Mouse (Mus musculus): ENCODE results near the gene Tiam1. TPM values are rescaled to one million over a fixed set of nuclear protein-coding genes. Genes with fewer than 3 reads are reported as not detected.
A peak's percentile ranks its signal among the peaks of the same experiment; 100 is the strongest.
"Not testable (repeated sequence)": the region's sequence is repeated elsewhere in the genome, so short reads cannot be mapped to it uniquely, and the experiment has no call there.

Gene Tiam1
- polyA plus RNA-seq, 1 experiment = 19.3 TPM

DNA sequence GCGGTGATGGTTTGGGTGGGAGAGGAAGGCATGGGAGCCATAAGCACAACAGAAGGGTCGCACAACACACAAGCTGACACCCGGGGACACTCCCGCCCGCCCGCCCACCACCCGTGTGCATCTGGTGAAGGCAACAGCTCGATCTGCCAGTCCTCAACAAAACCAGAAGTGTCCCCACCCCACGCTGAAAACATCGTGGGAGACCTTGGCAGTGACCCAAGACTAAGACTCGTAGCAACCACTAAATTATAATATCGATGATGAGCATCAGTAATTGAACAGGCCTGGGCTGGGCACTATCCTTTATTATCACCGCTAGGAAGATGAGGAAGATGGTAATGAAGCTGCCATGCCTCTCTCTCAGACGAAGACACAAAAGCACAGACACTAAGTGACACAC is 58.0 kb downstream of the Tiam1 start:
- DNase-seq (ENCODE audit: low read depth) = peak; percentile 14
- TF ChIP-seq POLR2A (IDR thresholded peaks at IDR 0.05; ENCODE audit: borderline replicate concordance, extremely low read depth, insufficient read depth, insufficient read length, poor library complexity, severe bottlenecking) (no peak), CTCF (IDR thresholded peaks at IDR 0.05; ENCODE audit: borderline replicate concordance, extremely low read depth, insufficient read depth, insufficient read length) (no peak)

DNA sequence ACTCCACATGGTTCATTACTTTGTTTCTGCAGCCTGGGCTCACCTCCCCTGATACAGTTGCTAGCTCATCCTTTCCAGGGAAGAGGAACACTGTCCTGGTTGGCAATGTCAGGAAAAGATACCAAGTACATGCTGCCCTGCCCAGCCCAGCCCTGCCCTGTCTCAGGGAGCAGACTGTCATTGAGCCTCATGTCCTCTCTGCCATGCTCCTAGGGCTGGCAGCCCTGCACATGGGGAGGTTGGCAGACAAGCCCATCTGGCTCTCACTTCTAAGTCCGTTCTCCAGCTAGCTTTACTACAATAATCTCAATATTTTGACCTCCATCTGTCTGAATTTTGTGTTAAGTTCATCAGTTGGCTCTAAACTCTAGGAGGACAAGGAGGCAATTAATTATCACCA is 62.4 kb downstream of the Tiam1 start:
- DNase-seq (ENCODE audit: low read depth) = peak; percentile 49
- TF ChIP-seq POLR2A (IDR thresholded peaks at IDR 0.05; ENCODE audit: borderline replicate concordance, extremely low read depth, insufficient read depth, insufficient read length, poor library complexity, severe bottlenecking) = no peak
- TF ChIP-seq CTCF (IDR thresholded peaks at IDR 0.05; ENCODE audit: borderline replicate concordance, extremely low read depth, insufficient read depth, insufficient read length) = no peak

DNA sequence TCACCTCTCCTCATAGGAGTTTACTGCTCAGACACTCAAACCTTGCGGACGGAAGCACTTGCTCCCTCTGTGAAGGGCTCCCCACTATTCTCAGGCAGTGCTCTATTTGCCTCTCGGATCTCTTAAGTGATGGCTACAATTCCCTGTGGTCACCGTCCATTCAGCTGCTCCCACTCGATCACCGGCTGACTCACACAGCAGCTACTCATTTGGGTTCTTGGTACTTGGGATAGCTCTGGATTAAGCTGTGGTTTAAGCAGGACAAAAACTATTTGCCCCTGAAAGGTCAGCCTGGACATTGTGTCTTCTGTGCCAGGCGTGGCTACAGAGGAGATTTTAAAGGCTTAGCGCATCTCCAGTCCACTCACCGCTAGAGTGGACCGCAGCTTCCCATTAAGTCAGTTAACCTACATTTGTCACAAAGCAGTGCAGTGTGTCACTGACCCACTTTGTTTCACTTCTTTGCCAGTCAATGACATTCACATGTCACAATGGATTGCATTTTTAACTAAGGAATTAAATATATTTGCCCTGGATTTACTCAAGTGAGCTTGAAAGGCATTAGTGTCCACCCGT is 64.7 kb downstream of the Tiam1 start:
- no peak for DNase-seq (ENCODE audit: low read depth)
- TF ChIP-seq CTCF (IDR thresholded peaks at IDR 0.05; ENCODE audit: borderline replicate concordance, extremely low read depth, insufficient read depth, insufficient read length) (no peak), POLR2A (IDR thresholded peaks at IDR 0.05; ENCODE audit: borderline replicate concordance, extremely low read depth, insufficient read depth, insufficient read length, poor library complexity, severe bottlenecking) (no peak)

DNA sequence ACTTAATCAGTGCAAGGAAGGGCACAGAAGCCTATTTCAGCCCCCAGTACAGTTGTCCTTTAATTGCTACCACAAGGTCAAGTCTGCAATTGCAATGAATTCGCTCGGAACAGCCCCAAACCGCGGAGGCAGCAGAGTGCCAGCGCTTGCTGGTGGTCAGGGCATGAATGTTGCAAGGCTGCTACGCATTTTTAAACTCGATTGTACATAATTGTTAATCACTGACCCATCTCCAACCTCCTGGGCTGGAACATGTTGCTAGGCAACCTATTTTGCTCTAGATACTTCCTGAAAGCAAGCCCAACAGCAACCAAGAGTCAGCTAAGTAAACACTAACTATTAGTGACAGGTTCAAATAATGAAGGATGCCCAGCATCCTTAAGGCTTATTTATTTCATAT is 70.1 kb downstream of the Tiam1 start:
- TF ChIP-seq CTCF (IDR thresholded peaks at IDR 0.05; ENCODE audit: borderline replicate concordance, extremely low read depth, insufficient read depth, insufficient read length) (no peak), POLR2A (IDR thresholded peaks at IDR 0.05; ENCODE audit: borderline replicate concordance, extremely low read depth, insufficient read depth, insufficient read length, poor library complexity, severe bottlenecking) (no peak)
- peak; percentile 68 for DNase-seq (ENCODE audit: low read depth)

DNA sequence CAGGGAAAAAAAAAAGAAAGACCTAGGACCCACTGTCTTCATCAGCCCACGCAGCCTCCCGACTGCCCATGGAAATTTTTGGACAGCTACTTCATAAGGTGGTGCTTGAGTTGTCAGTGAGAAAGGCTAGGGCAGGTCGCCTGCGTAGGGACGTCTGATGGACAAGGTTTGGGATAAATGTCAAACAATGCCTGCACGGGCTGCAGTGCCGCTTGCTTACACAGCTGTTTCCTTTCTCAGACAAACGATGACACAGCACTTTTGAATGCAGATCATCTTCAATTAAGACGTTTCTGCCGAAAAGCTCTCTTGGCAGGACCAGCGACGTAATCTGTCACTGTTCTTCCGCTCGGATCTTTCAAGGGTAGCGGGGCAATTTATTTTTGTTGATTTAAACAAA is 70.9 kb downstream of the Tiam1 start:
- peak; percentile 89 for DNase-seq (ENCODE audit: low read depth)
- TF ChIP-seq CTCF (IDR thresholded peaks at IDR 0.05; ENCODE audit: borderline replicate concordance, extremely low read depth, insufficient read depth, insufficient read length) = no peak
- no peak for TF ChIP-seq POLR2A (IDR thresholded peaks at IDR 0.05; ENCODE audit: borderline replicate concordance, extremely low read depth, insufficient read depth, insufficient read length, poor library complexity, severe bottlenecking)

DNA sequence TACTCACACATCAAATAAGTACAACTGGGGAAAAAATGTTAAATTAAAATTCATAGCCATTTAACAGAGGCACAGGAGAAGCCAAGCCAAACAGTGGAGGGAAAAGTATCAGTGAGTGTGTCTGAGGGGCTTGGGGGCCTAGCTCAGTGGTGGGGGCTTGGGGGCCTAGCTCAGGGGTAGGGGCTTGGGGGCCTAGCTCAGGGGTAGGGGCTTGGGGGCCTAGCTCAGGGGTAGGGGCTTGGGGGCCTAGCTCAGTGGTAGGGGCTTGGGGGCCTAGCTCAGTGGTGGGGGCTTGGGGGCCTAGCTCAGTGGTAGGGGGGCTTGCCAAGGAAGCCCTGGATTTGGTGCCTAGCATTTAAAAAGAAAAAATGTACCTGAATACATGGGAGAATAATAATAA is 72.4 kb downstream of the Tiam1 start:
- not testable (repeated sequence) for DNase-seq (ENCODE audit: low read depth)

DNA sequence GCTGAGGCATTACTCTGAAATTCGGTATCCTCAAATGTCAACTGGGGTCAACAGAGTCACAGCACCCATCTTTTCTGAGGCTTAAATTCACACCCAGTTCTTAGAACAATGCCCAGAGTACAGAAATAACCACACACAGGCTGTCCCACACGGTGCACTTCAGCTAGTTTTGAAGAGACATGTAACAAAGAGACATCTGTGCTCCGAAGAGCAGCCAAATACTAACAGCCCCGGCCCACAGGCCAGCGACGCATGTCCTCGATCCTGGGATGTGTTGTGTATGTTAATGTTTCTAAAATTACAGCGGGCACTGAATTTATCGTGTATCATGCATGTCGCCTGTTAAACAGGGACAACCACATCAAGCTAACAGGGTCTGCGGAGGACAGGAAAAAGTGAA is 73.5 kb downstream of the Tiam1 start:
- DNase-seq (ENCODE audit: low read depth) = peak; percentile 34
- TF ChIP-seq POLR2A (IDR thresholded peaks at IDR 0.05; ENCODE audit: borderline replicate concordance, extremely low read depth, insufficient read depth, insufficient read length, poor library complexity, severe bottlenecking) (no peak), CTCF (IDR thresholded peaks at IDR 0.05; ENCODE audit: borderline replicate concordance, extremely low read depth, insufficient read depth, insufficient read length) (no peak)

DNA sequence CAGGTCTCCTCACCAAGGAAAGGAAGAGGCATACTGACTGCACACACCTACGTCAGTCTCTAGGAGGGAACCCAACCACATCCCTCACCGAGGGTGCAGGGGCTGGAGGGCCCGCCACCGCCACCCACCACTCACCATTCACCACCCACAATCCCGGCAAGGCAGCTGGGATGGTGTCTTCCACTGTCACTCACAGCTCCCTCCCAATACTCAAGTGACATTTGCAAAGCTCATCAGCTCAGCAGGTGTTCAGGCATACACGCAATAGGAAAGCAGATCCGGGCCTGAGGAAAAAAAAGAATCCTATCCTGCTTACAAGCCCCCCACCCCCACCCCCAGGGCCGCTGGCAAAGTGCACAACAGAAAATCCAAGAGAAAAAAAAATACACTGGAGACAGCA is 74.4 kb downstream of the Tiam1 start:
- DNase-seq (ENCODE audit: low read depth) = peak; percentile 66
- TF ChIP-seq CTCF (IDR thresholded peaks at IDR 0.05; ENCODE audit: borderline replicate concordance, extremely low read depth, insufficient read depth, insufficient read length) (no peak), POLR2A (IDR thresholded peaks at IDR 0.05; ENCODE audit: borderline replicate concordance, extremely low read depth, insufficient read depth, insufficient read length, poor library complexity, severe bottlenecking) (no peak)

DNA sequence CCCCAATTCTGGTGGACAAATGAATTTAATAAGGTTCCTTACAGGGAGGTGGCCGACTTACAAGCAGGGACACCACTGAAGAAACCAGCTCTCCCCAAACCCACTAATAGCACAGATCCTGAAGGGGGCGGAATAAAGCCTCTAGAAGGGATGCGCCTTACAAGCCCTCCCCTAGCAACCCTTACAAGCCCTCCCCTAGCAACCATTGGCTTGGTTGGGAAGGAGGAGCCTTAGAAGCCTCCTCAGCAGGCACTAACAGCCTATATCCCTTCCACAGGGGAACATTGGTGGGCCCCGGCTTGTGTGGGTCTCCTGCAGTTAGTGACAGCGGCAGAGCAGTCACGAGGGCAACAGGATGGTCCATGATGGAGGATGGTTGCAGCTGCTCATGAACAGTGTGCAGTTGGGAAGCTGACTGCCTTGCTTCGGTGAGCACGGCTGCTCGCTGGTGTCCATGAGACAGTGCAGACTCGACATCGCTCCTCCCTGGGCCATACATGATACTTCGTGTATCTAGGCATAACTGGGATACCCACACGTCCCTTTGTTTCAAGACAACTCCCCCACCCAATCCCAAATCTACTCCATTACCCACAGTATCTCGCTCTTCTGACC is 90.6 kb downstream of the Tiam1 start:
- DNase-seq (ENCODE audit: low read depth) = peak; percentile 64
- TF ChIP-seq POLR2A (IDR thresholded peaks at IDR 0.05; ENCODE audit: borderline replicate concordance, extremely low read depth, insufficient read depth, insufficient read length, poor library complexity, severe bottlenecking) (no peak), CTCF (IDR thresholded peaks at IDR 0.05; ENCODE audit: borderline replicate concordance, extremely low read depth, insufficient read depth, insufficient read length) (no peak)

DNA sequence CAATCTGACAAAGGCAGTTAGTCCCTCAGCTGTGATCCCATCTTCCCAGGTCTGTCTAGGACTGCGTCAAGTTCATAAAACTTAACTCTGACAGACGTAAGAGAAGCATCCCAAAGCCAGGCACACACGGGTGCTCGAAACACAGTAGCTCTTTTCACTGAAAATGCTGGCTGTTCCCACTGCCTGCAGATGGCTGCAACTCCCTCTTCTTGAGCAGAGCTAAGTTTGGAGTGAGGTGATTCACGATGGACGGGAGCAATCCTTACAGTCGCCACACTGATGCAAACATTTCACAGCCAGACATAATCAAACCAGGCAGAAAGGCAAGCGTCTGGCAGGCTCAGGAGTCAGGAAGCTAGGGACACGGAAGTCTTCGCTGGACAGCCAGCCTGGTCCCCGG is 91.2 kb downstream of the Tiam1 start:
- DNase-seq (ENCODE audit: low read depth) = no peak

DNA sequence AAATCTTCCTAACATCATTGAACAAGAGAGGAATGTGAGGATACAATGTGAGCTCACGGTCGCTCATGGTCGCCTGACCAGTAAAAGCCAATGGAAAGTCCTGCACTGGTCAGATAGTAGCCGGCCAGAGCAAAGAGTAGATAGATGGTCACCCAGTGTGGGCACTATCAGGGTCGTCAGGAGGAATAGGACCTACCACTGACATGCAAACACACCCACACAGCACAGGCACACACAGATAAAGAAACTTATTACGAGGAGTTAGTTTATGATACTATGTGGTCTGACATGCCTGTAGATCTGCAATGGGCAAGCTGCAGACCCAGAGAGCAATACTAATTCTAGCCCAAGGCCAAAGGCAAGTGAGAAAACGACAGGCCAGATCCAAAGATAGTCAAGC is 92.5 kb downstream of the Tiam1 start:
- DNase-seq (ENCODE audit: low read depth) = no peak

More for the DNA sequence above, 91.2 kb downstream of the Tiam1 start:
- no peak for TF ChIP-seq POLR2A (IDR thresholded peaks at IDR 0.05; ENCODE audit: borderline replicate concordance, extremely low read depth, insufficient read depth, insufficient read length, poor library complexity, severe bottlenecking)
- no peak for TF ChIP-seq CTCF (IDR thresholded peaks at IDR 0.05; ENCODE audit: borderline replicate concordance, extremely low read depth, insufficient read depth, insufficient read length)

DNA sequence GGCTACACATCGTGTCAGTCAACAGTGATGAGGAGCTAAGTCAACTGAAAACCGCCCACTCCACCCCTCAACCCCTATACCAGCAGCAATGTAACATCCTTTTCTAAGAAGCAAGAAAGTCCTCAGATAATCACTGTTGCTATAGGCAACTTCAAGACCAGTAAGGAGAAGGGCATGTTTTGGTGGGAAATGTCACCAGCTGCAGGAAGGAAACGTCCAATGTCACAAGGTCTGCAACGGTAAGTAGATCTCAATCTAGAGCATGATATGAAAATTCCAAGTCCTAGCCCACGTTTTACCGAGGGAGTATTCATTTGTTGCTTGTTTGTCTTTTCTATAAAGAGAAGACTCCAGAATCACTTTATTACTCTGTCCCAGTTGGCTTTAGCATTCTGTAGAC is 95.7 kb downstream of the Tiam1 start:
- TF ChIP-seq CTCF (IDR thresholded peaks at IDR 0.05; ENCODE audit: borderline replicate concordance, extremely low read depth, insufficient read depth, insufficient read length) (no peak), POLR2A (IDR thresholded peaks at IDR 0.05; ENCODE audit: borderline replicate concordance, extremely low read depth, insufficient read depth, insufficient read length, poor library complexity, severe bottlenecking) (no peak)
- DNase-seq (ENCODE audit: low read depth) = no peak

More for the DNA sequence above, 92.5 kb downstream of the Tiam1 start:
- TF ChIP-seq POLR2A (IDR thresholded peaks at IDR 0.05; ENCODE audit: borderline replicate concordance, extremely low read depth, insufficient read depth, insufficient read length, poor library complexity, severe bottlenecking) (no peak), CTCF (IDR thresholded peaks at IDR 0.05; ENCODE audit: borderline replicate concordance, extremely low read depth, insufficient read depth, insufficient read length) (no peak)

Data from brain, embryonic 14.5 days (tissue).